Mouse (Mus musculus) liver, postnatal 0 days (tissue): ENCODE data around the gene Smg9. TPM values are rescaled to one million over a fixed set of nuclear protein-coding genes. Genes with fewer than 3 reads are reported as not detected.
A peak's percentile ranks its signal among the peaks of the same experiment; 100 is the strongest.

Source experiments
- ATAC-seq: fragments of 200-750 bp; cut with Nextera tagmentation; 2 replicates; pipeline ENCODE4 v1.8.0; 2017; ENCODE audit warnings: mild to moderate bottlenecking, moderate library complexity
- DNase-seq: peaks from one replicate; pipeline ENCODE4 v3.0.0-alpha.2; 2016
- H3K27ac ChIP-seq: fragments of 300-500 bp; sonication (generic); 2 replicates; pipeline ENCODE4 v1.5.1; 2014; ENCODE audit warnings: antibody characterized with exemption, moderate library complexity, mild to moderate bottlenecking, low read depth
- H3K27me3 ChIP-seq: fragments of 300-500 bp; sonication (generic); 2 replicates; pipeline ENCODE4 v1.6.1; 2014; ENCODE audit warnings: low read length, control low read depth, mixed read lengths; ENCODE audit not compliant: insufficient read depth
- H3K36me3 ChIP-seq: fragments of 300-500 bp; sonication (generic); replicated peaks from 2 replicates; pipeline ENCODE4 v1.6.1; 2014; ENCODE audit warnings: mild to moderate bottlenecking, control low read depth, low read length, moderate library complexity, mixed read lengths; ENCODE audit not compliant: insufficient read depth
- H3K4me1 ChIP-seq: fragments of 300-500 bp; sonication (generic); 2 replicates; pipeline ENCODE4 v1.6.1; 2014; ENCODE audit warnings: antibody characterized with exemption, mild to moderate bottlenecking, control low read depth; ENCODE audit not compliant: insufficient read depth
- H3K4me2 ChIP-seq: fragments of 300-500 bp; sonication (generic); 2 replicates; pipeline ENCODE4 v1.6.1; 2014; ENCODE audit warnings: low read depth, mild to moderate bottlenecking, low read length, moderate library complexity, mixed read lengths
- H3K4me3 ChIP-seq: fragments of 300-500 bp; sonication (generic); 2 replicates; pipeline ENCODE4 v1.5.1; 2014; ENCODE audit warnings: low read depth, low read length
- H3K9ac ChIP-seq: fragments of 300-500 bp; sonication (generic); replicated peaks from 2 replicates; pipeline ENCODE4 v1.6.1; 2014; ENCODE audit warnings: mild to moderate bottlenecking, moderate library complexity
- H3K9me3 ChIP-seq: fragments of 300-500 bp; sonication (generic); 2 replicates; pipeline ENCODE4 v1.6.1; 2016; ENCODE audit warnings: mild to moderate bottlenecking, control low read depth, low read length, mixed read lengths
- CTCF ChIP-seq: sonication (generic); IDR thresholded peaks from 2 replicates; pipeline ENCODE4 v1.5.1; 2016; ENCODE audit warnings: antibody characterized with exemption, low read depth
- EP300 ChIP-seq: IDR thresholded peaks from 2 replicates; pipeline ENCODE4 v1.6.1; 2016; ENCODE audit warnings: antibody characterized with exemption, low read depth, mild to moderate bottlenecking
- WGBS: fragments of 180-500 bp; shearing (Covaris S2); extraction: QIAGEN DNeasy Blood & Tissue Kit; methylation state at CpG from one replicate; pipeline ENCODE4 v1.1.7; 2014; ENCODE audit not compliant: insufficient replicate concordance; 5-methylcytosine and 5-hydroxymethylcytosine counted together
- polyA plus RNA-seq: library from polyadenylated mRNA; unstranded; fragments of >200 nt; fragmentation: Nextera tagmentation; extraction: Ambion mirVana; gene quantifications from 2 replicates; pipeline ENCODE4 v1.2.1, GENCODE M21; 2015

The Smg9 gene
- polyA plus RNA-seq, 1 experiment from 2014 or later: 8.7 TPM

DNA sequence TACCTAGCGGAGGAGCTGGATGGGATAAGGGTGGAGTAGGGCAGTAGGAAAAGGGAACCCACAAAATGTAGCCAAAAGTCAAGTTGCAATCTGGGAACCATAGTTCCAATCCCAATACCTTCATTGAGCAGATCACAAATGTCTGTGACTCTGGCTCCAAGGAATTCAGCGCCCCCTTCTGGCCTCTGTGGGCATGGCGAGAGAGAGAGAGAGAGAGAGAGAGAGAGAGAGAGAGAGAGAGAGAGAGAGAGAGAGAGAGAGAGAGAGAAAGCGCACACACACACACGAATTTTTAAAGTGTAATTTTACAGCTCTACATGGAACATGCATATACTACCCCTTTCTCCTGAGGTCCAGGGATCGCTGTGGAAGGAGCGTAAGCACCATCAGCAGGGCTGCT is 36.2 kb upstream of the Smg9 start:
- no peaks in the 10 kb centered on the region for H3K9me3 ChIP-seq
- H3K4me2 ChIP-seq: no peak overlapping the region
- no peak for TF ChIP-seq EP300
- TF ChIP-seq CTCF: peak; percentile 66
- no peaks in the 10 kb centered on the region for H3K27me3 ChIP-seq
- WGBS: 22% methylated on average over 6 of the region's 7 CpGs
- no peaks in the 10 kb centered on the region for H3K36me3 ChIP-seq
- peaks cover 14% of the 10 kb centered on the region for H3K4me1 ChIP-seq
- no peak overlapping the region for H3K9ac ChIP-seq
- ATAC-seq (no peak), DNase-seq (peak; percentile 67)
- no peak overlapping the region for H3K27ac ChIP-seq
- no peak overlapping the region for H3K4me3 ChIP-seq

GRCm38 (mm10) chr7:24364827-24365226 is 34.6 kb upstream of the Smg9 start:
- WGBS: 16% methylated on average over 10 of the region's 10 CpGs
- no peaks in the 10 kb centered on the region for H3K36me3 ChIP-seq
- no peak overlapping the region for H3K4me3 ChIP-seq
- peaks cover 19% of the 10 kb centered on the region for H3K4me1 ChIP-seq
- no peaks in the 10 kb centered on the region for H3K9me3 ChIP-seq
- peak; percentile 91 for DNase-seq
- no peaks in the 10 kb centered on the region for H3K27me3 ChIP-seq
- H3K9ac ChIP-seq: no peak overlapping the region; the same call in 1 of the 2 replicates
- peak overlapping the region; percentile 48; the same call in 1 of the 2 replicates for H3K4me2 ChIP-seq
- peak; percentile 96 for TF ChIP-seq CTCF
- TF ChIP-seq EP300: no peak
- peak; percentile 65 for ATAC-seq
- H3K27ac ChIP-seq: 0 out of 2 replicates have a peak overlapping the region, but pooled peaks have one; percentile 24

GRCm38 (mm10) chr7:24365258-24366014 is 34.0 kb upstream of the Smg9 start:
- Histone ChIP-seq H3K4me3 (no peak overlapping the region), H3K36me3 (no peaks in the 10 kb centered on the region), H3K4me2 (no peak overlapping the region), H3K27me3 (no peaks in the 10 kb centered on the region), H3K27ac (0 out of 2 replicates have a peak overlapping the region, but pooled peaks have one; percentile 24), H3K9ac (peak overlapping the region; percentile 11; the same call in 1 of the 2 replicates), H3K4me1 (peaks cover 25% of the 10 kb centered on the region), H3K9me3 (no peaks in the 10 kb centered on the region)
- DNase-seq: no peak
- WGBS: 65% methylated on average over 5 of the region's 5 CpGs
- TF ChIP-seq CTCF: no peak
- no peak for TF ChIP-seq EP300
- ATAC-seq: no peak

- 66% methylated on average over 15 of the region's 15 CpGs for WGBS
- H3K4me1 ChIP-seq: peaks cover 26% of the 10 kb centered on the region
- no peak overlapping the region for H3K9ac ChIP-seq
- no peaks in the 10 kb centered on the region for H3K36me3 ChIP-seq
- peak overlapping the region; percentile 57; the same call in 1 of the 2 replicates for H3K27ac ChIP-seq
- no peaks in the 10 kb centered on the region for H3K27me3 ChIP-seq
- TF ChIP-seq CTCF (no peak), EP300 (no peak)
- DNase-seq: peak; percentile 52
- ATAC-seq: no peak
- peak overlapping the region; percentile 24 for H3K4me2 ChIP-seq
- H3K9me3 ChIP-seq: no peaks in the 10 kb centered on the region
- no peak overlapping the region for H3K4me3 ChIP-seq
Measured at GRCm38 (mm10) chr7:24366716-24367632, 32.4 kb upstream of the Smg9 start.

- no peak overlapping the region for H3K9ac ChIP-seq
- no peaks in the 10 kb centered on the region for H3K27me3 ChIP-seq
- H3K36me3 ChIP-seq: no peaks in the 10 kb centered on the region
- peaks cover 33% of the 10 kb centered on the region for H3K4me1 ChIP-seq
- no peak overlapping the region for H3K4me3 ChIP-seq
- no peak for TF ChIP-seq EP300
- no peak for TF ChIP-seq CTCF
- WGBS: 40% methylated on average over 4 of the region's 4 CpGs
- DNase-seq (no peak), ATAC-seq (no peak)
- H3K27ac ChIP-seq: no peak overlapping the region
- H3K4me2 ChIP-seq: no peak overlapping the region
- no peaks in the 10 kb centered on the region for H3K9me3 ChIP-seq
Measured at GRCm38 (mm10) chr7:24368226-24368625, 31.2 kb upstream of the Smg9 start.

GRCm38 (mm10) chr7:24368946-24369345 is 30.5 kb upstream of the Smg9 start:
- peak overlapping the region; percentile 96 for H3K27ac ChIP-seq
- no peaks in the 10 kb centered on the region for H3K36me3 ChIP-seq
- ATAC-seq: no peak
- no peak overlapping the region for H3K9ac ChIP-seq
- H3K4me3 ChIP-seq: no peak overlapping the region
- TF ChIP-seq EP300 (no peak), CTCF (no peak)
- H3K4me2 ChIP-seq: no peak overlapping the region; the same call in 1 of the 2 replicates
- H3K4me1 ChIP-seq: peaks cover 40% of the 10 kb centered on the region
- 82% methylated on average over 7 of the region's 7 CpGs for WGBS
- DNase-seq: no peak
- no peaks in the 10 kb centered on the region for H3K9me3 ChIP-seq
- H3K27me3 ChIP-seq: no peaks in the 10 kb centered on the region
